ENCODE assay signal across 14 mouse cellular contexts in the genomic region with DNA sequence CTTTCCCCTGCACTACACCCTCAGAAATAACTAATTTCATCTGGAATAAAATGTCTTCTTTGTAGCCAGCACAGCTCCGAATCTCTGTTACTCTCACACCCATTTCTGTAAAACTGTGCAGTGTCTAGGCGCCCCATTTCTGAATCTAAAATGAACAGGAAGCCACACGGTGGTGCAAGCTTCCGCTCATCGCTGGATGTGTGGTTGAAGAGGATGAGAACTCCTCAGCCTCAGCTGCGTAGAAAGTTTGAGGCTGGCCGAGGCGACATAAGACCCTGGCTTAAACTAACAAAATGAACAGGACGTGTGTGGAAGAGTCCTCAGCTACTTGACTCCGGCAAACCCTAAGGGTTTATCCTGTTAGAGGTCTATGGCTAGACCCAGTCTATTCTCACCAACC. TPM values are rescaled to one million over a fixed set of nuclear protein-coding genes. Genes with fewer than 3 reads are reported as not detected.
DNase-seq lines count a peak whose midpoint lies in the region; ATAC-seq and TF ChIP-seq lines count a peak whose summit lies in the region.
"Had no signal": no experiment of that assay in that cellular context is flagged by ENCODE, and none has a peak within 500 bp of the region (broad histone marks: within the 10 kb centered on the region; RNA-seq: fewer than 3 reads in every experiment).

No protein-coding gene starts in this region.

- peak; percentile 4; the same call in 1 of the 2 replicates for TF ChIP-seq CTCF in spleen, adult 2 months (IDR thresholded peaks at IDR 0.05; ENCODE audit: extremely low read depth, insufficient read depth, insufficient read length, insufficient replicate concordance)

- H3K4me1 ChIP-seq in liver, embryonic 11.5 days (replicated peaks; ENCODE audit: control insufficient read depth, insufficient read depth, low read length), result no peaks in the 10 kb centered on the region
- 0 out of 2 replicates have a peak, but pooled peaks cover 4% of the 10 kb centered on the region for H3K4me1 ChIP-seq in spleen, adult 2 months (ENCODE audit: control insufficient read depth, insufficient read depth, insufficient read length)
- H3K4me1 ChIP-seq in kidney, embryonic 16.5 days (ENCODE audit: insufficient read depth, low read length), result no peaks in the 10 kb centered on the region
- H3K4me1 ChIP-seq: embryonic facial prominence, embryonic 12.5 days; forebrain, embryonic 10.5 days; heart, embryonic 10.5 days; liver, embryonic 13.5 days had no signal

- WGBS in liver, embryonic 11.5 days, result 66% methylated on average over 10 of the region's 10 CpGs
- 13% methylated on average over 10 of the region's 10 CpGs for WGBS in spleen, adult 2 months
- 93% methylated on average over 10 of the region's 10 CpGs for WGBS in kidney, embryonic 16.5 days

- H3K9ac ChIP-seq in liver, embryonic 11.5 days (ENCODE audit: low read depth, low read length), result no peak overlapping the region
- H3K9ac ChIP-seq in kidney, embryonic 16.5 days (replicated peaks; ENCODE audit: low read length), result no peak overlapping the region
- H3K9ac ChIP-seq: embryonic facial prominence, embryonic 12.5 days; liver, embryonic 13.5 days had no signal

- H3K27me3 ChIP-seq in liver, embryonic 11.5 days (replicated peaks; ENCODE audit: control insufficient read depth, insufficient read depth, low read length), result no peaks in the 10 kb centered on the region
- H3K27me3 ChIP-seq in spleen, adult 2 months (ENCODE audit: control insufficient read depth, insufficient read depth, low read length), result no peaks in the 10 kb centered on the region
- H3K27me3 ChIP-seq in kidney, embryonic 16.5 days (ENCODE audit: insufficient read depth, low read length), result no peaks in the 10 kb centered on the region
- H3K27me3 ChIP-seq: embryonic facial prominence, embryonic 12.5 days; liver, embryonic 13.5 days had no signal

- TF ChIP-seq POLR2A in spleen, adult 2 months (IDR thresholded peaks at IDR 0.05; ENCODE audit: low read depth, low read length), result no peak

- no peak for ATAC-seq in liver, embryonic 11.5 days (replicated peaks; ENCODE audit: low FRiP score)
- ATAC-seq in granulocyte monocyte progenitor cell, adult 5-6 weeks (replicated peaks; ENCODE audit: poor library complexity, severe bottlenecking), result peak; percentile 99
- no peak for ATAC-seq in kidney, embryonic 16.5 days (ENCODE audit: low FRiP score, low TSS enrichment)

- DNase-seq in liver, result peak; percentile 14
- no peak for DNase-seq in liver, embryonic 11.5 days (ENCODE audit: low spot score)
- DNase-seq in spleen, adult 2 months (ENCODE audit: low read depth in 1 of 2, low spot score in 2 of 2), result peak; percentile 28 to 47
- DNase-seq in thymus, postnatal 25 days, result peak; percentile 73
- no peak for DNase-seq in kidney, postnatal 36 days
- no peak for DNase-seq in kidney, postnatal 14 days
- DNase-seq: kidney, adult 18-20 months; liver, embryonic 13.5 days had no signal

- no peak overlapping the region for H3K4me3 ChIP-seq in liver, embryonic 11.5 days (ENCODE audit: low read depth, low read length)
- H3K4me3 ChIP-seq in spleen, adult 2 months (ENCODE audit: extremely low read depth, insufficient read depth, insufficient read length), result no peak overlapping the region
- H3K4me3 ChIP-seq in kidney, embryonic 16.5 days (ENCODE audit: low read length), result no peak overlapping the region
- H3K4me3 ChIP-seq: embryonic facial prominence, embryonic 12.5 days; forebrain, embryonic 10.5 days; heart, embryonic 10.5 days; liver, embryonic 13.5 days had no signal

- no peak overlapping the region for H3K27ac ChIP-seq in liver, embryonic 11.5 days (ENCODE audit: low read depth, low read length)
- H3K27ac ChIP-seq in spleen, adult 2 months (ENCODE audit: insufficient read depth, low read length), result no peak overlapping the region; the same call in 1 of the 2 replicates
- H3K27ac ChIP-seq in kidney, embryonic 16.5 days (ENCODE audit: low read length), result no peak overlapping the region
- H3K27ac ChIP-seq: embryonic facial prominence, embryonic 12.5 days; forebrain, embryonic 10.5 days; heart, embryonic 10.5 days; liver, embryonic 13.5 days; macrophage had no signal

- H3K36me3 ChIP-seq in liver, embryonic 11.5 days (ENCODE audit: control insufficient read depth, insufficient read depth, low read length), result no peaks in the 10 kb centered on the region
- H3K36me3 ChIP-seq in spleen, adult 2 months (ENCODE audit: control insufficient read depth, insufficient read depth, low read length), result no peaks in the 10 kb centered on the region
- H3K36me3 ChIP-seq in kidney, embryonic 16.5 days (ENCODE audit: insufficient read depth, low read length), result no peaks in the 10 kb centered on the region
- H3K36me3 ChIP-seq: embryonic facial prominence, embryonic 12.5 days; forebrain, embryonic 10.5 days; heart, embryonic 10.5 days; liver, embryonic 13.5 days had no signal

- no peaks in the 10 kb centered on the region for H3K9me3 ChIP-seq in liver, embryonic 11.5 days (ENCODE audit: control insufficient read depth, low read length)
- no peaks in the 10 kb centered on the region for H3K9me3 ChIP-seq in kidney, embryonic 16.5 days (ENCODE audit: low read length)
- H3K9me3 ChIP-seq: embryonic facial prominence, embryonic 12.5 days; forebrain, embryonic 10.5 days; heart, embryonic 10.5 days; liver, embryonic 13.5 days had no signal

- no peak overlapping the region for H3K4me2 ChIP-seq in liver, embryonic 11.5 days
- no peak overlapping the region for H3K4me2 ChIP-seq in kidney, embryonic 16.5 days (replicated peaks; ENCODE audit: low read depth, low read length)
- H3K4me2 ChIP-seq: embryonic facial prominence, embryonic 12.5 days; liver, embryonic 13.5 days had no signal

RNA-seq across cellular contexts. Expression of gene Elovl6, which starts 38.0 kb away (rescaled TPM):
- 26.6 and 28.3 TPM in 2 replicates for polyA plus RNA-seq in liver, embryonic 11.5 days (2014; fragmentation: Nextera tagmentation; extraction: Ambion mirVana)
- 24.6 and 31.6 TPM in 2 replicates for total RNA-seq in granulocyte monocyte progenitor cell, adult 5-6 weeks (2014; fragmentation: Nextera tagmentation)
- 10.9 and 13.2 TPM in 2 replicates for total RNA-seq in granulocyte monocyte progenitor cell, adult 5-6 weeks (2017)
- 3.1 and 5.2 TPM in 2 replicates for polyA plus RNA-seq in spleen, adult 2 months (2012; rRNA removed)
- 40.5 and 54.9 TPM in 2 replicates for polyA plus RNA-seq in kidney, embryonic 16.5 days (2015; fragmentation: Nextera tagmentation; extraction: Ambion mirVana)

Comparison
In these comparisons a context has a peak if more than half of its experiments do, and no peak if none do; other contexts are left out.
1. DNase-seq: peak in liver (single experiment), spleen, adult 2 months (2 of 2) and thymus, postnatal 25 days (single experiment); none in liver, embryonic 11.5 days (single experiment), kidney, postnatal 36 days (0 of 2) and kidney, postnatal 14 days (single experiment).